8 mouse cellular contexts compared by ENCODE assay signal in genomic region chr12:35846905-35847610, GRCm38 (mm10).
A peak's percentile ranks its signal among the peaks of the same experiment; 100 is the strongest.
DNase-seq lines count a peak whose midpoint lies in the region; ATAC-seq lines count a peak whose summit lies in the region.

No protein-coding gene starts in this region.

- H3K9me3 ChIP-seq in heart, embryonic 12.5 days (replicated peaks), result no peaks in the 10 kb centered on the region

- H3K36me3 ChIP-seq in heart, embryonic 12.5 days, result no peaks in the 10 kb centered on the region

- no peak overlapping the region for H3K4me2 ChIP-seq in heart, embryonic 12.5 days

- ATAC-seq in heart, embryonic 12.5 days (ENCODE audit: insufficient number of reproducible peaks, low FRiP score), result no peak

- no peak overlapping the region for H3K9ac ChIP-seq in heart, embryonic 12.5 days

- DNase-seq in heart, adult 11 months, result peak; percentile 96
- peak; percentile 28 for DNase-seq in urinary bladder, postnatal 14 days (ENCODE audit: low spot score)
- no peak for DNase-seq in urinary bladder, postnatal 10 days (ENCODE audit: low spot score)
- DNase-seq in kidney, postnatal 4 days, result peak; percentile 44 to 56
- no peak for DNase-seq in thymus, postnatal 36 days
- no peak for DNase-seq in liver
- no peak for DNase-seq in cerebellum, postnatal 25 days

- H3K4me3 ChIP-seq in heart, embryonic 12.5 days, result no peak overlapping the region

- no peaks in the 10 kb centered on the region for H3K4me1 ChIP-seq in heart, embryonic 12.5 days (replicated peaks)

- no peaks in the 10 kb centered on the region for H3K27me3 ChIP-seq in heart, embryonic 12.5 days (replicated peaks)

- no peak overlapping the region for H3K27ac ChIP-seq in heart, embryonic 12.5 days (ENCODE audit: poor library complexity, severe bottlenecking)

- 66% methylated on average over 5 of the region's 5 CpGs for WGBS in heart, embryonic 12.5 days

Comparison
In these comparisons a context has a peak if more than half of its experiments do, and no peak if none do; other contexts are left out.
1. DNase-seq: peak in heart, adult 11 months (single experiment), urinary bladder, postnatal 14 days (single experiment) and kidney, postnatal 4 days (2 of 2); none in urinary bladder, postnatal 10 days (single experiment), thymus, postnatal 36 days (0 of 2), liver (single experiment) and cerebellum, postnatal 25 days (0 of 2).